Mouse (Mus musculus): Measurements from ENCODE around the gene Rad9a. TPM values are rescaled to one million over a fixed set of nuclear protein-coding genes. Genes with fewer than 3 reads are reported as not detected.
A peak's percentile ranks its signal among the peaks of the same experiment; 100 is the strongest.

The Rad9a gene
- total and polyA plus RNA-seq, 3 experiments: 21.3 to 37.9 TPM; not detected in 1

- TF ChIP-seq SIN3A (IDR thresholded peaks at IDR 0.05; ENCODE audit: low read length): peak; percentile 13; the same call in 1 of the 2 replicates
- TF ChIP-seq POLR2AphosphoS2 (IDR thresholded peaks at IDR 0.05; ENCODE audit: low read length): no peak
- no peak for TF ChIP-seq RAD21 (IDR thresholded peaks at IDR 0.05; ENCODE audit: low read depth, low read length)
- no peak for TF ChIP-seq ZMIZ1 (IDR thresholded peaks at IDR 0.05; ENCODE audit: low read depth, low read length)
- peak; percentile 70 for DNase-seq (ENCODE audit: low read depth, low spot score)
- H3K9me3 ChIP-seq (replicated peaks; ENCODE audit: insufficient read depth, low read length): no peaks in the 10 kb centered on the region
- H3K36me3 ChIP-seq (ENCODE audit: control insufficient read depth in 1 of 2, insufficient read depth in 2 of 2, low read length in 2 of 2): 0 out of 4 replicates have a peak, but pooled peaks cover 0 to 2% of the 10 kb centered on the region in 2 experiments
- H3K79me2 ChIP-seq (ENCODE audit: control insufficient read depth, insufficient read depth, low read length, poor library complexity): no peaks in the 10 kb centered on the region
- no peaks in the 10 kb centered on the region for H3K27me3 ChIP-seq (ENCODE audit: control insufficient read depth in 1 of 2, insufficient read depth in 2 of 2, low read length in 2 of 2)
- no peak overlapping the region for H3K4me3 ChIP-seq (ENCODE audit: control insufficient read depth in 1 of 2, insufficient read depth in 1 of 2, low read depth in 2 of 2, low read length in 2 of 2)
- H3K27ac ChIP-seq (ENCODE audit: control insufficient read depth, low read depth, low read length): no peak overlapping the region
- H3K9ac ChIP-seq (ENCODE audit: control insufficient read depth, low read depth, low read length, poor library complexity, severe bottlenecking): no peak overlapping the region
- H3K4me1 ChIP-seq (ENCODE audit: control insufficient read depth in 1 of 2, insufficient read depth in 2 of 2, low read length in 2 of 2): no peaks in the 10 kb centered on the region
These were observed 19.6 kb downstream of the Rad9a start for GRCm38 (mm10) chr19:4181892-4182291.

- TF ChIP-seq RAD21 (IDR thresholded peaks at IDR 0.05; ENCODE audit: low read depth, low read length) (no peak), EP300 (IDR thresholded peaks at IDR 0.05; ENCODE audit: low read depth in 1 of 2, low read length in 2 of 2) (no peak), NRF1 (IDR thresholded peaks at IDR 0.05; ENCODE audit: insufficient read depth, low read depth, low read length, poor library complexity, severe bottlenecking) (no peak), CHD2 (IDR thresholded peaks at IDR 0.05; ENCODE audit: low read length) (no peak), UBTF (IDR thresholded peaks at IDR 0.05; ENCODE audit: borderline replicate concordance, insufficient read depth, low read depth, low read length) (no peak), GABPA (IDR thresholded peaks at IDR 0.05; ENCODE audit: low read depth, low read length) (no peak), ZC3H11A (IDR thresholded peaks at IDR 0.05; ENCODE audit: low read depth, low read length) (no peak), KAT2A (conservative IDR thresholded peaks at IDR 0.05; ENCODE audit: low read depth, low read length) (no peak), MAX (IDR thresholded peaks at IDR 0.05; ENCODE audit: low read length) (no peak)
- no peak overlapping the region for H3K4me3 ChIP-seq (ENCODE audit: control insufficient read depth in 1 of 2, insufficient read depth in 1 of 2, low read depth in 2 of 2, low read length in 2 of 2)
- no peak for DNase-seq (ENCODE audit: low read depth, low spot score)
- no peaks in the 10 kb centered on the region for H3K4me1 ChIP-seq (ENCODE audit: control insufficient read depth in 1 of 2, insufficient read depth in 2 of 2, low read length in 2 of 2)
- H3K79me2 ChIP-seq (ENCODE audit: control insufficient read depth, insufficient read depth, low read length, poor library complexity): no peaks in the 10 kb centered on the region
- H3K27me3 ChIP-seq (ENCODE audit: control insufficient read depth in 1 of 2, insufficient read depth in 2 of 2, low read length in 2 of 2): no peaks in the 10 kb centered on the region
- H3K36me3 ChIP-seq (ENCODE audit: control insufficient read depth in 1 of 2, insufficient read depth in 2 of 2, low read length in 2 of 2): 0 out of 4 replicates have a peak, but pooled peaks cover 0 to 2% of the 10 kb centered on the region in 2 experiments
- H3K9ac ChIP-seq (ENCODE audit: control insufficient read depth, low read depth, low read length, poor library complexity, severe bottlenecking): no peak overlapping the region
- H3K9me3 ChIP-seq (replicated peaks; ENCODE audit: insufficient read depth, low read length): no peaks in the 10 kb centered on the region
- H3K27ac ChIP-seq (ENCODE audit: control insufficient read depth, low read depth, low read length): no peak overlapping the region
These were observed 21.1 kb downstream of the Rad9a start for GRCm38 (mm10) chr19:4180411-4180810.

- Histone ChIP-seq H3K27me3 (ENCODE audit: control insufficient read depth in 1 of 2, insufficient read depth in 2 of 2, low read length in 2 of 2) (no peaks in the 10 kb centered on the region), H3K4me1 (ENCODE audit: control insufficient read depth in 1 of 2, insufficient read depth in 2 of 2, low read length in 2 of 2) (peaks cover 0 to 2% of the 10 kb centered on the region in 2 experiments; a peak in 1 of 4 replicates), H3K9me3 (replicated peaks; ENCODE audit: insufficient read depth, low read length) (no peaks in the 10 kb centered on the region), H3K36me3 (ENCODE audit: control insufficient read depth in 1 of 2, insufficient read depth in 2 of 2, low read length in 2 of 2) (peaks cover 0 to under 1% of the 10 kb centered on the region in 2 experiments; a peak in 1 of 4 replicates), H3K9ac (ENCODE audit: control insufficient read depth, low read depth, low read length, poor library complexity, severe bottlenecking) (no peak within 1 kb of the TSS), H3K4me3 (ENCODE audit: control insufficient read depth in 1 of 2, insufficient read depth in 1 of 2, low read depth in 2 of 2, low read length in 2 of 2) (no peak within 1 kb of the TSS), H3K27ac (ENCODE audit: control insufficient read depth, low read depth, low read length) (no peak within 1 kb of the TSS), H3K79me2 (ENCODE audit: control insufficient read depth, insufficient read depth, low read length, poor library complexity) (no peaks in the 10 kb centered on the region)
- DNase-seq (ENCODE audit: low read depth, low spot score): no peak
- TF ChIP-seq ZMIZ1 (IDR thresholded peaks at IDR 0.05; ENCODE audit: low read depth, low read length): no peak
- TF ChIP-seq ETS1 (IDR thresholded peaks at IDR 0.05; ENCODE audit: low read depth, low read length): no peak
- TF ChIP-seq ZKSCAN1 (IDR thresholded peaks at IDR 0.05; ENCODE audit: low read depth, low read length): no peak
- no peak for TF ChIP-seq TCF12 (IDR thresholded peaks at IDR 0.05; ENCODE audit: low read depth, low read length)
- no peak for TF ChIP-seq ZC3H11A (IDR thresholded peaks at IDR 0.05; ENCODE audit: low read depth, low read length)
- TF ChIP-seq TAL1 (IDR thresholded peaks at IDR 0.05; ENCODE audit: low read length): no peak
- TF ChIP-seq NELFE (IDR thresholded peaks at IDR 0.05; ENCODE audit: low read depth, low read length): no peak
- no peak for TF ChIP-seq CHD2 (IDR thresholded peaks at IDR 0.05; ENCODE audit: low read length)
- no peak for TF ChIP-seq USF1 (IDR thresholded peaks at IDR 0.05; ENCODE audit: low read depth, low read length)
These were observed 26.0 kb downstream of the Rad9a start, which contains the start of gene Carns1 for GRCm38 (mm10) chr19:4175368-4175947. TSS of gene Carns1 (minus strand) at chr19:4175479.
